Mouse (Mus musculus) embryo, embryonic 11 days (tissue): ENCODE measurements at regions not wholly inside any gene's neighbourhood (a gene's known extent, or its start where the extent isn't known, plus 50 kb on each side); places are given as distances from the start of the nearest gene placed in this dataset.
A peak's percentile ranks its signal among the peaks of the same experiment; 100 is the strongest.

Experiments used
- DNase-seq: peaks from one replicate; pipeline ENCODE4 v3.0.0-alpha.2; 2015

- DNase-seq = no peak
These were observed 136.2 kb downstream of the Klf5 start for GRCm38 (mm10) chr14:99434645-99435044.

- DNase-seq = no peak
These were observed 137.0 kb downstream of the Klf5 start for GRCm38 (mm10) chr14:99435512-99435911.

GRCm38 (mm10) chr14:99436051-99436450 is 137.6 kb downstream of the Klf5 start:
- DNase-seq = no peak

- no peak for DNase-seq
These were observed 150.6 kb downstream of the Klf5 start for GRCm38 (mm10) chr14:99449112-99449511.

GRCm38 (mm10) chr14:99449870-99450269 is 151.4 kb downstream of the Klf5 start:
- DNase-seq = no peak

GRCm38 (mm10) chr14:99451110-99451795 is 152.8 kb downstream of the Klf5 start:
- DNase-seq = no peak

- no peak for DNase-seq
These were observed 155.4 kb downstream of the Klf5 start for GRCm38 (mm10) chr14:99453916-99454315.

GRCm38 (mm10) chr14:99456555-99456954 is 158.1 kb downstream of the Klf5 start:
- DNase-seq = no peak

GRCm38 (mm10) chr14:99457573-99457972 is 159.1 kb downstream of the Klf5 start:
- no peak for DNase-seq

- no peak for DNase-seq
These were observed 173.6 kb downstream of the Klf5 start for GRCm38 (mm10) chr14:99472111-99472510.

- no peak for DNase-seq
These were observed 176.8 kb downstream of the Klf5 start for GRCm38 (mm10) chr14:99475271-99475670.

GRCm38 (mm10) chr14:99480325-99481077 is 182.0 kb downstream of the Klf5 start:
- DNase-seq = peak; percentile 49

- DNase-seq = no peak
These were observed 189.5 kb downstream of the Klf5 start for GRCm38 (mm10) chr14:99487981-99488380.

GRCm38 (mm10) chr14:99493197-99493596 is 194.7 kb downstream of the Klf5 start:
- no peak for DNase-seq

GRCm38 (mm10) chr14:99493659-99494058 is 195.2 kb downstream of the Klf5 start:
- no peak for DNase-seq

GRCm38 (mm10) chr14:99499502-99500266 is 201.2 kb downstream of the Klf5 start:
- no peak for DNase-seq

- DNase-seq = no peak
These were observed 206.4 kb downstream of the Klf5 start for GRCm38 (mm10) chr14:99504909-99505308.

GRCm38 (mm10) chr14:99509696-99510536 is 211.4 kb downstream of the Klf5 start:
- no peak for DNase-seq

- no peak for DNase-seq
These were observed 217.0 kb downstream of the Klf5 start for GRCm38 (mm10) chr14:99515474-99515873.

- DNase-seq = no peak
These were observed 218.2 kb downstream of the Klf5 start for GRCm38 (mm10) chr14:99516703-99517102.

GRCm38 (mm10) chr14:99520343-99520742 is 221.9 kb downstream of the Klf5 start:
- DNase-seq = no peak

GRCm38 (mm10) chr14:99521954-99522523 is 223.5 kb downstream of the Klf5 start:
- DNase-seq = no peak
